Mouse (Mus musculus): Measurements from ENCODE around the gene Idh3g. TPM values are rescaled to one million over a fixed set of nuclear protein-coding genes. Genes with fewer than 3 reads are reported as not detected.

Gene Idh3g
- polyA plus RNA-seq (2012; rRNA removed; ENCODE audit: low replicate concordance): 290 and 957 TPM in 2 replicates

GRCm38 (mm10) chrX:73786364-73787224 is at the start of gene Idh3g, which contains the start of gene Ssr4:
Idh3g (minus strand) TSS chrX:73786897.
Ssr4 (plus strand) TSS chrX:73787028.

GRCm38 (mm10) chrX:73824185-73825151 is 37.8 kb upstream of the Idh3g start, which contains the start of gene Pdzd4:
Pdzd4 (minus strand) TSS chrX:73824969.

GRCm38 (mm10) chrX:73774168-73774760 is 12.4 kb downstream of the Idh3g start, which contains the start of gene Srpk3:
Srpk3 (plus strand) TSS chrX:73774405.

GRCm38 (mm10) chrX:73756334-73757140 is 30.2 kb downstream of the Idh3g start, which contains the start of gene Plxnb3:
Plxnb3 (plus strand) TSS chrX:73757090.

Other genes with a start within 250 kb of the Idh3g start
- gene Dusp9, start 147.5 kb downstream of the Idh3g start, polyA plus RNA-seq (2012; rRNA removed; ENCODE audit: low replicate concordance): 1.2 and 1.8 TPM in 2 replicates
- gene Pnck, start 126.8 kb downstream of the Idh3g start, polyA plus RNA-seq (2012; rRNA removed; ENCODE audit: low replicate concordance): 3.1 and 7.9 TPM in 2 replicates
- 32.4 and 66.4 TPM in 2 replicates for gene Slc6a8, start 113.7 kb downstream of the Idh3g start, polyA plus RNA-seq (2012; rRNA removed; ENCODE audit: low replicate concordance)
- gene Bcap31, start 70.7 kb downstream of the Idh3g start, polyA plus RNA-seq (2012; rRNA removed; ENCODE audit: low replicate concordance): 52.1 and 145 TPM in 2 replicates
- 54.7 and 56.8 TPM in 2 replicates for gene Abcd1, start 70.3 kb downstream of the Idh3g start, polyA plus RNA-seq (2012; rRNA removed; ENCODE audit: low replicate concordance)
- 1.1 and 2.1 TPM in 2 replicates for gene Plxnb3, start 29.8 kb downstream of the Idh3g start, polyA plus RNA-seq (2012; rRNA removed; ENCODE audit: low replicate concordance)
- 33.8 and 40.9 TPM in 2 replicates for gene Srpk3, start 12.5 kb downstream of the Idh3g start, polyA plus RNA-seq (2012; rRNA removed; ENCODE audit: low replicate concordance)
- 196 and 219 TPM in 2 replicates for gene Ssr4, start 131 bp upstream of the Idh3g start, polyA plus RNA-seq (2012; rRNA removed; ENCODE audit: low replicate concordance)
- gene Pdzd4, start 38.1 kb upstream of the Idh3g start, polyA plus RNA-seq (2012; rRNA removed; ENCODE audit: low replicate concordance): 1.9 and 2.8 TPM in 2 replicates
- gene Avpr2, start 105.2 kb upstream of the Idh3g start, polyA plus RNA-seq (2012; rRNA removed; ENCODE audit: low replicate concordance): not detected in 2 replicates
- 3.8 and 4.2 TPM in 2 replicates for gene L1cam, start 109.2 kb upstream of the Idh3g start, polyA plus RNA-seq (2012; rRNA removed; ENCODE audit: low replicate concordance)
- gene Arhgap4, start 135.0 kb upstream of the Idh3g start, polyA plus RNA-seq (2012; rRNA removed; ENCODE audit: low replicate concordance): 109 and 157 TPM in 2 replicates
- gene Naa10, start 135.0 kb upstream of the Idh3g start, polyA plus RNA-seq (2012; rRNA removed; ENCODE audit: low replicate concordance): 45.5 and 58.2 TPM in 2 replicates
- 14.0 and 16.6 TPM in 2 replicates for gene Renbp, start 144.0 kb upstream of the Idh3g start, polyA plus RNA-seq (2012; rRNA removed; ENCODE audit: low replicate concordance)
- 29.8 and 73.5 TPM in 2 replicates for gene Hcfc1, start 179.5 kb upstream of the Idh3g start, polyA plus RNA-seq (2012; rRNA removed; ENCODE audit: low replicate concordance)
- 228 and 351 TPM in 2 replicates for gene Irak1, start 237.0 kb upstream of the Idh3g start, polyA plus RNA-seq (2012; rRNA removed; ENCODE audit: low replicate concordance)

Data from mammary gland, adult 2 months (tissue).